Mouse (Mus musculus) heart, postnatal 14 days (tissue): ENCODE measurements around the gene Sh2b2. TPM values are rescaled to one million over a fixed set of nuclear protein-coding genes. Genes with fewer than 3 reads are reported as not detected.
A peak's percentile ranks its signal among the peaks of the same experiment; 100 is the strongest.

Experiments used
- DNase-seq, 2 experiments: peaks; one replicate each; pipeline ENCODE4 v3.0.0; 2021 to 2022
- intact Hi-C: fragments of 180-260 bp; cut with DNase I; formaldehyde crosslinking; loops from one replicate; pipeline ENCODE4 v1.15.1; 2025
- total RNA-seq, 2 experiments: library from RNA; stranded (reverse); gene quantifications; 2 replicates each; pipeline ENCODE4 v1.2.3; 2021

Gene Sh2b2
- total RNA-seq, 2 experiments from 2014 or later, result 1.6 TPM

GRCm38 (mm10) chr5:136198474-136199391 lies 47.6 kb downstream of the Sh2b2 start, which contains the start of gene Prkrip1:
TSS of gene Prkrip1 (minus strand) at chr5:136198963.
- intact Hi-C loops, result no loop called here
- peak; percentile 94 to 96 for DNase-seq

DNA sequence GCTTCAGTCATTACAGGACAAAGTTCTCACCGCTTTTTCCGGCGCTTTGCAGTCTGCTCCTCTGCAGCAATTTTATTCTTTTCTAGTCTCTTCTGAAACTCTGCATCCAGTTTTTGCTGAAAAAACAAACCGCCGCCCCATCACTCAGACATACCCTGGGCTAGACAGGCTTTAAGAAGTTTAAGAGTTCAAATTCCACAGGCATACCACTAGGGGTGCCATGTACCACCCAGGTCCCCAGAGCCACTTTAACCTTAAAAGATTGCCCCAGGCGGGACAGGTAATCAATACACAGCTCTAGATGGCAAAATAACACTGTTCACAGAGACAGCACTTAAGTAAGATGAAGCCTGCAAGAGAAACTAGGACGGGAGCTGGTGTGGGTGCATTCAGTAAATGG lies 54.5 kb downstream of the Sh2b2 start:
- intact Hi-C loops, result no loop called here
- DNase-seq, result no peak

- peak; percentile 65 to 67 for DNase-seq
- intact Hi-C loops, result loop anchor here (2.0 kb wide), 2 partner anchors 50 to 84 kb away; partner anchors contain the start of genes Alkbh4 and Lrwd1
Measured at GRCm38 (mm10) chr5:136186723-136187122, 59.6 kb downstream of the Sh2b2 start.

- no peak for DNase-seq
- intact Hi-C loops, result no loop called here
Measured at GRCm38 (mm10) chr5:136183766-136184165, 62.6 kb downstream of the Sh2b2 start.

DNA sequence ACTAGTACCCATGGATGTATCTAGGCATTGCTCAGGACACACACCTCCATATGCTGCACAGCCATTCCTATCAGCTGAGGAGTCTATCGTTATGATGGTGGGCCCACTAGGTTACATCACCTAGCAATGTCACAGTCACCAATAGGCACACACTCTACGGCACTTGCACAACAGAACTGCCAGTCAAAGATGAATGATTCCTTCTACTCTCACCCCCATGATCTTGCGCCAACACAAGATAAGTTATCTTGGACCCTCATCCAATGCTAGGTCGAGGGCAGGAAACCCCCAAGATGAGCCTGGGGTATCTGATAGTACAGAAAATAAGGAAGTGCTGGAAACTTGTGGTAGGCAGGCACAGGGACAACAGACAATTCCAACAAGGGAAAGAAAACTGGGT lies 63.5 kb downstream of the Sh2b2 start:
- DNase-seq, result no peak
- intact Hi-C loops, result no loop called here

GRCm38 (mm10) chr5:136182049-136182448 lies 64.3 kb downstream of the Sh2b2 start:
- intact Hi-C loops, result no loop called here
- DNase-seq, result no peak

GRCm38 (mm10) chr5:136181197-136181596 lies 65.2 kb downstream of the Sh2b2 start:
- DNase-seq, result no peak
- intact Hi-C loops, result no loop called here

DNA sequence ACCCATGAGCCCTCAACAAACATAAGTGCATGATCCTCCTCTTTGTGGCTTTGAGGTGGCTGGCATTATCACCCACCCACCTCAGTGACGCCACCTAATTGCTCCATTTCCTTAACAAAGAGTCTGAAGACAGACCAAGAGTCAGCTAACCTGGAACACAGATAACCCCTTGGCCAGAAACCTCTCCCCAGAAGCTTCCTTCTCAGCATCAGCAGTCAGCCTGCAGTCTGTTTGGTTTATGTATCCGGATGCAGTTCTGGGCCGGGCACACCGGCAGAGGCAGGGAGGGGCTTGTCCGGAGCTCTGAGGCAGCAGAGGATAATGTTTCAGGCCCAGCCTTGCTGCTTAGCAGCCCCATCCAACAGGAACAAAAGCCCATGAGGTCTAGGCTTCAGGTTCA lies 66.8 kb downstream of the Sh2b2 start:
- DNase-seq, result no peak
- intact Hi-C loops, result no loop called here

DNA sequence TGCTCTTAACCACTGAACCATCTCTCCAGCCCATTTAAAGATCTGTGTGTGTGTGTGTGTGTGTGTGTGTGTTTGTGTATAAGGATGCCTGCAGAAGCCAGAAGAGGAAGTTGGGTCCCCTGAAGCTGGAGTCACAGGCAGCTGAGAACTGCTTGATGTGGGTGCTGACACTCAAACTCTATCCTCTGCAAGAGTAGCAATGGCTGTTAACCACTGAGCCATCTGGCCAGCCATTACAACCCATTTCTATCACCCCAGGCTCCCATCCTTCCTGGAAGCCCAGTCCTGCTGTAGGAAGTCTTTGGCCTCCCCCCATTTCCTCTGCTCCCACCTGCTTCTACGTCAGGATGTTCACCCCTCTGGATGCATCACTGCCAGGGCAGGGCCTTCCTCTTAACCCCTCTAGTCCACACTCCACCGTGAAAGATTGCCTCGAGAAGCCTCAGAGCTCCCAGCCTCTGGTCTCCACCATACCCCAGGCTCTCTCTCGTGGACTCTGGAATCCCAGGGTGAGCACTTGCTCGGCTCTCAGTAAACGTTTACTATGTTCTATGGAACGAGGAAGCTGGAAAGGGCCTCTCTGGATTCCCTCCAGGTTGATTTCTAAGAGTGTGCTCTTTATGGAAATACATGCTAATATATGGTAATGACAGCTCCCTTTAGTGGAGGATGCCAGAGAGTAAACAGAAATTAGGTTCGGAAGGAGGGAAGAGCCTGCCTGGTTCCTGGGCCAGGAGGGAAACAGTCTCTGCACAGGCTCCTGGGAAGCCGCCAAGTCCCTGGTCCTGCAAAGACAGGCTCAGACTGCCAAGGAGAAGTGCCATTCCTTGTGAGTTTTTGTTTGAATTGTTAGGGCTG lies 72.5 kb downstream of the Sh2b2 start:
- peak in 1 of 2 experiments; percentile 42 for DNase-seq
- intact Hi-C loops, result no loop called here

- intact Hi-C loops, result no loop called here
- DNase-seq, result no peak
Measured at GRCm38 (mm10) chr5:136172939-136173338, 73.4 kb downstream of the Sh2b2 start.

DNA sequence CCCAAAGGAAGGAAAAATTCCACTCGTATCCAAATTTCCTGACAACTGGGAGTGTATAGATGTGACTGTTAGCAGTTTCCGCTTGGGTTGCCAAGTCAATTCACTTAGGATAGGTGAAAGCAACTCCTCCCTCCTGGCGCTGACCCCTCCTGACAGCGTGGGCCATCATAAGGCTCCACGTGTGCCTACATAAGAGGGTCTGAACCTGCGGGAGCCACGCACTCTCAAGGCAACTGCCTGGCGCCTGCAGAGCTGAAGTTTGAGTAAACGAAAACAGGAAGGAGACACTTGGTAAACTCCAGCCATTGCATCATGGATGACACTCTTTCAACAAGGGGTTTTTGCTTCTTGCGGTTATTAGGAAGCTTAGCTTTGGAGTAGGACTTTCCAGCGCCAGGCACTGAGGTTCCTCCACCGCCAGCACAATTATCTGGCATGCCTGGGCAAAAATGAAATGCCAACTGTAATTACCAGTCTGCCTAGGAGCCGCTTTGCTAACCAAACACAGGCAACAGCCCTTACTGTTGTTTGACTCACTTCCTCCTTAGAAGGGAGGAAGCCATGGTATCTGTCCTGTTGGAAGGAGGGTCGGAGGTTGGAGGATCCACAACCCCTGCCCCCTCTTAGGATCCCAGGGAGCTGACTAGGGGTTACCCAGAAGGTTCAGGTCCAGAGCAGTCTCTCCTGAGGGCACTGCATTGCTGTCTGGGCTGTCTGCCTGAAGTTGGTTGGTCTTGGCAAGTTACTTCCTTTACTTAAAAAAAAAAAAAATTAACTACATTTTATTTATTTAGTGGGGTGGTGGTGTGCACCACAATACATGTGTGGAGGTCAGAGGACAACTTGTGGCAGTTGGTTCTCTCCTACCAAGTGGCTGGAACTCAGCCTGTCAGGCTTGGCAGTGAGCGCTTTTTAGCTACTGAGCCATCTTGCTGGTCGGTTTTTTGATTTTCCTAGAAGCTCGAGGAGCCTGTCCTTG lies 74.7 kb downstream of the Sh2b2 start:
- intact Hi-C loops, result no loop called here
- no peak for DNase-seq

DNA sequence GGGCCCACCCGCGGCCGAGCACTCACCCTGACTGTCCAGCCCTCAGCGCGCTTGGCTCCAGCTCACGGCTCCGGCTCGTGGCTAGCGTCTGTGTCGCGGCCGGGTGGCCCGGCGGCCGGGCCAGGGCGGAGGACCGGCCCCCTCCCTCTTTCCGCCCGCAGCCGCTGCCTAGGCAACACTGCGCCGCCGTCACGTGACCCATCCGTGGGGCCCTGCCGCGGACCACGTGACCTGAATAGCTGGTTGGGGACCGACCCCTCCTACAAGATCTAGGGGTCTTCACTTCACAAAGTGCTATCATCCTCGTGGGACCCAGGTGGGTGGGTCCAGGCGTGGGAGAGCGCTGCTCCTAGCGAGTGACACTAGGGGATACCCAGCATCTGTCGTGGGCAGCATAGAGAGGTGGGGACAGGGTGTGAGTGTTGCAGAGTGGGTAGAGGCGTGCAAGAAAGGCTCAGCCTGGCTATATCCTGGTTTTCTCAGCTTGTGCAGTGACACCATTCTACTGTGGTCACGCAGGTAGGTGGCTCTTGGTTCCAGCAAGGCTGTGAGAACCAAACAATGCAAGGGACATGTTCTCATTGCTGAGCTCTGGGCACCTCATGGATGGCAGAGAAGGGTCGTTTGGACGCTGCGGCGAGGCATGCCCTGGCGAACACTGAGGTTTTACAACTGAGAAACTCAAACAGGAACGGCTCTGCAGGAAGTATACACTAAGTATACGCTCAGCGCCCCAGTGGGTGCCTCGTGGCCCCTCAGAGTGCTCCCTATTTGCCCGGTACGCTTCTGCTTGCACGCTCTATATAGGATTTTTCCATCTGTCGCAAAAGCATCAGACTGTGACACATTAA lies 75.6 kb downstream of the Sh2b2 start, which contains the start of gene Orai2:
TSS of gene Orai2 (minus strand) at position 202 of the 851 bp plus-strand sequence.
- peak; percentile 80 to 83 for DNase-seq
- intact Hi-C loops, result no loop called here

DNA sequence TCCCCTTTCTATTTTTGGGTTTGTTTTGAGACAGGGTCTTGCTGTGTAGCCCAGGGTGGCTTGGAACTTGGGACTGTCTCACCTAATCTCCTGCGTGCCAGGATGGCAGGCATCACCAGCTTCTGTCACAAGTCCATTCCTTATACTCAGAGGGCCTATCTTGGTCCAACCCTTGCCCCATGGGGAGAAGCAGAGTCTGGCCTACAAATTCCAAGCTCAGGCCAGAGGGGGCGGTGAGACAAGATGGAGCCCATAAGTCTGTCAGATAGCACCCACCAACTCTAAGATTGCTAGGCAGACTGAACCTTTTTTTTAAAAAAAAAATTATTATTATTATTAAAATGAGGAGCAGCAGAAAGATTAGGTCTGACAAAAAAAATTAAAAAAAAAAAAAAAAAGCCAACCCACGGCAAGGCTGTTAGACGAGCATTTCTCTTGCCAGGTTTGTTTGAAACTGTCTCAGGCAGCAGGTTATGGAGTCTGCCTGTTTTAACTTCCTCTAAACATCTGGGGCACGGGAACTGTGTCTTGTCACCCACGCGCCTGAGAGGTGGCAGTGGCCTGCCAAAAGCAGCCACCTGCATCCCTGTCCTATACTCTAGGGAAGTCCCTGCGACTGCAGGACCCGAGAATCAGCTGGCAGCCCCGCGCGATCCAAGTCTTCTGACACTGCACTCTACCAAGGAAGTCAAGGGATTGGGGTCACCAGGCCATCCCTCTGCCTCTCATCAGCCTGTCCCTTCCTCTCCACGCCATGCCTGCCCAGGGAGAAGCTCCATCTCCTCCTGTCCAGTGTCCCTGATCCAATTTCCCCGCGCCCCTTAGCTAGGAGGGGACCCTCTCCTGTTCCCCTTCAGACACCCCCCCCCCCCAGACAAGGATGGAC lies 76.5 kb downstream of the Sh2b2 start:
- intact Hi-C loops, result no loop called here

More for the DNA sequence above, 76.5 kb downstream of the Sh2b2 start:
- DNase-seq, result peak; percentile 35 to 36

Other genes starting within 250 kb of the Sh2b2 start
- gene Upk3b, start 208.1 kb downstream of the Sh2b2 start, total RNA-seq, result 10 to 100 TPM; 24.8 to 26.5 TPM
- gene Upk3bl, start 192.1 kb downstream of the Sh2b2 start, total RNA-seq, result not detected
- gene Rasa4, start 162.6 kb downstream of the Sh2b2 start, total RNA-seq, result 1 to 10 TPM; 6.6 to 8.3 TPM
- gene Polr2j, start 129.9 kb downstream of the Sh2b2 start, total RNA-seq, result 10 to 100 TPM; 61.5 to 63.4 TPM
- 1 to 10 TPM; 6.5 to 7.0 TPM for gene Lrwd1, start 110.5 kb downstream of the Sh2b2 start, total RNA-seq
- 1 to 10 TPM; 4.6 to 6.0 TPM for gene Alkbh4, start 110.4 kb downstream of the Sh2b2 start, total RNA-seq
- gene Orai2, start 75.8 kb downstream of the Sh2b2 start, total RNA-seq, result 1 to 10 TPM; 2.3 to 3.4 TPM
- gene Prkrip1, start 47.6 kb downstream of the Sh2b2 start, total RNA-seq, result 10 to 100 TPM; 20.3 to 21.7 TPM